Mouse (Mus musculus) forebrain, embryonic 11.5 days (tissue): Measurements from ENCODE around the gene Pced1b. TPM values are rescaled to one million over a fixed set of nuclear protein-coding genes. Genes with fewer than 3 reads are reported as not detected.

ENCODE experiments used
- ATAC-seq: fragments of 200-750 bp; cut with Nextera tagmentation; replicated peaks from 2 replicates; pipeline ENCODE4 v1.8.0; 2017; ENCODE audit warnings: moderate TSS enrichment; ENCODE audit not compliant: low FRiP score
- DNase-seq: peaks from one replicate; pipeline ENCODE4 v3.0.0-alpha.2; 2017; ENCODE audit warnings: low spot score
- H3K27ac ChIP-seq: fragments of 300-500 bp; sonication (generic); 2 replicates; pipeline ENCODE4 v1.5.1; 2014; ENCODE audit warnings: low read depth, low read length
- H3K27me3 ChIP-seq: fragments of 300-500 bp; sonication (generic); 2 replicates; pipeline ENCODE4 v1.6.1; 2014; ENCODE audit warnings: mild to moderate bottlenecking, low read length, mixed read lengths; ENCODE audit not compliant: control insufficient read depth, insufficient read depth
- H3K36me3 ChIP-seq: fragments of 300-500 bp; sonication (generic); 2 replicates; pipeline ENCODE4 v1.6.1; 2014; ENCODE audit warnings: mild to moderate bottlenecking, low read length, moderate library complexity, mixed read lengths; ENCODE audit not compliant: control insufficient read depth, insufficient read depth
- H3K4me1 ChIP-seq: fragments of 300-500 bp; sonication (generic); replicated peaks from 2 replicates; pipeline ENCODE4 v1.6.1; 2014; ENCODE audit warnings: low read length, mixed read lengths; ENCODE audit not compliant: control insufficient read depth, insufficient read depth
- H3K4me2 ChIP-seq: fragments of 300-500 bp; sonication (generic); 2 replicates; pipeline ENCODE4 v1.6.1; 2014; ENCODE audit warnings: low read depth, mild to moderate bottlenecking, low read length, moderate library complexity, mixed read lengths; ENCODE audit not compliant: severe bottlenecking
- H3K4me3 ChIP-seq: fragments of 300-500 bp; sonication (generic); 2 replicates; pipeline ENCODE4 v1.5.1; 2014; ENCODE audit warnings: low read depth, low read length
- H3K9ac ChIP-seq: fragments of 300-500 bp; sonication (generic); 2 replicates; pipeline ENCODE4 v1.6.1; 2014; ENCODE audit warnings: low read length
- H3K9me3 ChIP-seq: fragments of 300-500 bp; sonication (generic); 2 replicates; pipeline ENCODE4 v1.6.1; 2016; ENCODE audit warnings: low read length, mixed read lengths; ENCODE audit not compliant: control insufficient read depth
- WGBS: fragments of 180-500 bp; shearing (Covaris S2); extraction: QIAGEN DNeasy Blood & Tissue Kit; methylation state at CpG from one replicate; pipeline ENCODE4 v1.1.7; 2014; 5-methylcytosine and 5-hydroxymethylcytosine counted together
- polyA plus RNA-seq: library from polyadenylated mRNA; unstranded; fragments of >200 nt; fragmentation: Nextera tagmentation; extraction: Ambion mirVana; gene quantifications from 2 replicates; pipeline ENCODE4 v1.2.1, GENCODE M21; 2014

The Pced1b gene
- polyA plus RNA-seq, 1 experiment from 2014 or later = 3.9 TPM

GRCm38 (mm10) chr15:97332582-97332981, 85.7 kb downstream of the Pced1b start:
- no peaks in the 10 kb centered on the region for H3K4me1 ChIP-seq
- no peaks in the 10 kb centered on the region for H3K27me3 ChIP-seq
- DNase-seq (no peak), ATAC-seq (no peak)
- H3K27ac ChIP-seq = no peak overlapping the region
- H3K4me2 ChIP-seq = no peak overlapping the region
- H3K9ac ChIP-seq = no peak overlapping the region
- H3K9me3 ChIP-seq = no peaks in the 10 kb centered on the region; the same call in 1 of the 2 replicates
- 86% methylated on average over 9 of the region's 9 CpGs for WGBS
- H3K36me3 ChIP-seq = no peaks in the 10 kb centered on the region
- H3K4me3 ChIP-seq = no peak overlapping the region

GRCm38 (mm10) chr15:97337636-97338352, 90.9 kb downstream of the Pced1b start:
- Histone ChIP-seq H3K9ac (no peak overlapping the region; the same call in 1 of the 2 replicates), H3K4me2 (peak overlapping the region; percentile 42), H3K27ac (no peak overlapping the region), H3K4me1 (no peaks in the 10 kb centered on the region), H3K36me3 (no peaks in the 10 kb centered on the region), H3K4me3 (peak overlapping the region; percentile 1; the same call in 1 of the 2 replicates), H3K9me3 (no peaks in the 10 kb centered on the region; the same call in 1 of the 2 replicates), H3K27me3 (no peaks in the 10 kb centered on the region)
- 32% methylated on average over 14 of the region's 14 CpGs for WGBS
- DNase-seq (no peak), ATAC-seq (no peak)

GRCm38 (mm10) chr15:97338377-97339060, 91.6 kb downstream of the Pced1b start:
- no peak for ATAC-seq
- no peak overlapping the region for H3K27ac ChIP-seq

GRCm38 (mm10) chr15:97342336-97342735, 95.4 kb downstream of the Pced1b start:
- Histone ChIP-seq H3K36me3 (no peaks in the 10 kb centered on the region), H3K4me3 (no peak overlapping the region), H3K9me3 (no peaks in the 10 kb centered on the region; the same call in 1 of the 2 replicates), H3K4me1 (no peaks in the 10 kb centered on the region), H3K27ac (no peak overlapping the region), H3K4me2 (no peak overlapping the region), H3K9ac (no peak overlapping the region), H3K27me3 (no peaks in the 10 kb centered on the region)
- DNase-seq = no peak
- ATAC-seq = no peak
- WGBS = 96% methylated on average over 9 of the region's 9 CpGs

More at GRCm38 (mm10) chr15:97338377-97339060, 91.6 kb downstream of the Pced1b start:
- 6% methylated on average over 17 of the region's 17 CpGs for WGBS
- Histone ChIP-seq H3K27me3 (no peaks in the 10 kb centered on the region), H3K36me3 (no peaks in the 10 kb centered on the region), H3K4me2 (peak overlapping the region; percentile 42), H3K4me3 (peak overlapping the region; percentile 1; the same call in 1 of the 2 replicates), H3K9me3 (no peaks in the 10 kb centered on the region; the same call in 1 of the 2 replicates), H3K9ac (no peak overlapping the region; the same call in 1 of the 2 replicates), H3K4me1 (no peaks in the 10 kb centered on the region)
- DNase-seq = no peak

- ATAC-seq = no peak
Measured at GRCm38 (mm10) chr15:97342945-97343344, 96.0 kb downstream of the Pced1b start.

GRCm38 (mm10) chr15:97343921-97344320, 97.0 kb downstream of the Pced1b start:
- Histone ChIP-seq H3K9ac (no peak overlapping the region), H3K9me3 (no peaks in the 10 kb centered on the region; the same call in 1 of the 2 replicates), H3K4me1 (no peaks in the 10 kb centered on the region), H3K4me2 (no peak overlapping the region), H3K36me3 (no peaks in the 10 kb centered on the region), H3K4me3 (no peak overlapping the region), H3K27ac (no peak overlapping the region), H3K27me3 (no peaks in the 10 kb centered on the region)
- 91% methylated on average over 9 of the region's 9 CpGs for WGBS
- DNase-seq (no peak), ATAC-seq (no peak)

More at GRCm38 (mm10) chr15:97342945-97343344, 96.0 kb downstream of the Pced1b start:
- no peak for DNase-seq
- Histone ChIP-seq H3K9ac (no peak overlapping the region), H3K4me3 (no peak overlapping the region), H3K27me3 (no peaks in the 10 kb centered on the region), H3K4me2 (no peak overlapping the region), H3K27ac (no peak overlapping the region), H3K9me3 (no peaks in the 10 kb centered on the region; the same call in 1 of the 2 replicates), H3K36me3 (no peaks in the 10 kb centered on the region), H3K4me1 (no peaks in the 10 kb centered on the region)
- WGBS = 96% methylated on average over 8 of the region's 8 CpGs

GRCm38 (mm10) chr15:97345110-97345509, 98.2 kb downstream of the Pced1b start:
- Histone ChIP-seq H3K4me1 (no peaks in the 10 kb centered on the region), H3K36me3 (no peaks in the 10 kb centered on the region), H3K9ac (no peak overlapping the region), H3K27me3 (no peaks in the 10 kb centered on the region), H3K27ac (no peak overlapping the region), H3K4me2 (no peak overlapping the region), H3K9me3 (no peaks in the 10 kb centered on the region; the same call in 1 of the 2 replicates), H3K4me3 (no peak overlapping the region)
- ATAC-seq = no peak
- DNase-seq = peak; percentile 2
- WGBS = 94% methylated on average over 9 of the region's 9 CpGs

- H3K9ac ChIP-seq = no peak overlapping the region
- no peak overlapping the region for H3K4me3 ChIP-seq
- no peak overlapping the region for H3K4me2 ChIP-seq
- H3K4me1 ChIP-seq = no peaks in the 10 kb centered on the region
- ATAC-seq = no peak
- DNase-seq = peak; percentile 40
- H3K27ac ChIP-seq = no peak overlapping the region
- WGBS = 79% methylated on average over 6 of the region's 6 CpGs
- H3K27me3 ChIP-seq = no peaks in the 10 kb centered on the region
- no peaks in the 10 kb centered on the region; the same call in 1 of the 2 replicates for H3K9me3 ChIP-seq
- H3K36me3 ChIP-seq = no peaks in the 10 kb centered on the region
Measured at GRCm38 (mm10) chr15:97345917-97346316, 99.0 kb downstream of the Pced1b start.
